Mouse (Mus musculus) left cerebral cortex, postnatal 14 days (tissue): ENCODE results near the gene Acot6. TPM values are rescaled to one million over a fixed set of nuclear protein-coding genes. Genes with fewer than 3 reads are reported as not detected.
A peak's percentile ranks its signal among the peaks of the same experiment; 100 is the strongest.

ENCODE experiments used
- DNase-seq, 2 experiments: peaks; one replicate each; pipeline ENCODE4 v3.0.0; 2021 to 2022; ENCODE audit warnings: low spot score in 2 of 2, mixed read lengths in 1 of 2
- intact Hi-C: fragments of 180-260 bp; cut with DNase I; formaldehyde crosslinking; loops from one replicate; pipeline ENCODE4 v1.15.1; 2025
- total RNA-seq, 2 experiments: library from RNA; stranded (reverse); gene quantifications; 2 replicates each; pipeline ENCODE4 v1.2.3; 2021

Acot6 gene
- total RNA-seq, 2 experiments from 2014 or later: 3.1 to 3.2 TPM

GRCm38 (mm10) chr12:84147954-84148621 lies 47.6 kb downstream of the Acot6 start, which contains the start of gene Pnma1:
Pnma1 (minus strand) TSS chr12:84148489.
- peak; percentile 88 to 91 for DNase-seq
- intact Hi-C loops: no loop called here

GRCm38 (mm10) chr12:84148622-84149012 lies 48.2 kb downstream of the Acot6 start:
- intact Hi-C loops: no loop called here
- no peak for DNase-seq

- intact Hi-C loops: no loop called here
Measured at GRCm38 (mm10) chr12:84149971-84150370, 49.5 kb downstream of the Acot6 start.

GRCm38 (mm10) chr12:84150976-84151375 lies 50.5 kb downstream of the Acot6 start:
- intact Hi-C loops: no loop called here
- DNase-seq: no peak

More at GRCm38 (mm10) chr12:84149971-84150370, 49.5 kb downstream of the Acot6 start:
- DNase-seq: no peak

- intact Hi-C loops: no loop called here
- DNase-seq: no peak
Measured at GRCm38 (mm10) chr12:84151911-84152310, 51.5 kb downstream of the Acot6 start.

GRCm38 (mm10) chr12:84152352-84153190 lies 52.1 kb downstream of the Acot6 start:
- DNase-seq: no peak

GRCm38 (mm10) chr12:84153414-84153813 lies 53.0 kb downstream of the Acot6 start:
- no peak for DNase-seq
- intact Hi-C loops: no loop called here

More at GRCm38 (mm10) chr12:84152352-84153190, 52.1 kb downstream of the Acot6 start:
- intact Hi-C loops: no loop called here

GRCm38 (mm10) chr12:84154786-84155522 lies 54.5 kb downstream of the Acot6 start:
- DNase-seq: no peak
- intact Hi-C loops: no loop called here

- intact Hi-C loops: no loop called here
- DNase-seq: no peak
Measured at GRCm38 (mm10) chr12:84155523-84155871, 55.0 kb downstream of the Acot6 start.

GRCm38 (mm10) chr12:84156210-84156609 lies 55.8 kb downstream of the Acot6 start:
- no peak for DNase-seq
- intact Hi-C loops: no loop called here

GRCm38 (mm10) chr12:84158156-84158555 lies 57.7 kb downstream of the Acot6 start:
- DNase-seq: no peak
- intact Hi-C loops: no loop called here

GRCm38 (mm10) chr12:84160491-84160890 lies 60.0 kb downstream of the Acot6 start:
- intact Hi-C loops: loop anchor here (2.0 kb wide), 1 partner anchor 88 kb away; no protein-coding TSS in a partner anchor
- no peak for DNase-seq

Other genes starting within 250 kb of the Acot6 start
- gene Numb, start 178.7 kb upstream of the Acot6 start, total RNA-seq: 10 to 100 TPM; 53.9 to 65.2 TPM
- 10 to 100 TPM; 15.5 to 17.8 TPM for gene Riox1, start 150.0 kb upstream of the Acot6 start, total RNA-seq
- gene Heatr4, start 115.8 kb upstream of the Acot6 start, total RNA-seq: under 1 TPM; 0.11 to 0.15 TPM
- 10 to 100 TPM in 1 of 2 experiments, 1 to 10 TPM in 1; 8.9 to 10.5 TPM for gene Acot2, start 112.8 kb upstream of the Acot6 start, total RNA-seq
- gene Acot1, start 91.2 kb upstream of the Acot6 start, total RNA-seq: 10 to 100 TPM; 10.4 to 17.0 TPM
- 1 to 10 TPM; 2.5 to 2.9 TPM for gene Acot4, start 62.3 kb upstream of the Acot6 start, total RNA-seq
- not detected for gene Gm49366, start 61.7 kb upstream of the Acot6 start, total RNA-seq
- 1 to 10 TPM; 2.1 to 2.3 TPM for gene Acot3, start 48.5 kb upstream of the Acot6 start, total RNA-seq
- gene Acot5, start 31.3 kb upstream of the Acot6 start, total RNA-seq: 1 to 10 TPM; 5.1 to 5.3 TPM
- 100 to 1,000 TPM; 102 to 106 TPM for gene Dnal1, start 13.7 kb downstream of the Acot6 start, total RNA-seq
- gene Pnma1, start 47.8 kb downstream of the Acot6 start, total RNA-seq: 1 to 10 TPM; 5.8 to 6.8 TPM
- 10 to 100 TPM; 12.6 to 18.6 TPM for gene Elmsan1, start 118.2 kb downstream of the Acot6 start, total RNA-seq
- gene Ptgr2, start 184.6 kb downstream of the Acot6 start, total RNA-seq: 10 to 100 TPM; 32.3 to 35.2 TPM
- 10 to 100 TPM; 35.4 to 35.8 TPM for gene Zfp410, start 216.2 kb downstream of the Acot6 start, total RNA-seq